Mouse (Mus musculus): ENCODE results near the gene Sh3d19.
"Not testable (repeated sequence)": the region's sequence is repeated elsewhere in the genome, so short reads cannot be mapped to it uniquely, and the experiment has no call there.

The Sh3d19 gene

GRCm38 (mm10) chr3:86103449-86104291 is 132.8 kb downstream of the Sh3d19 start:
- no peak for DNase-seq

GRCm38 (mm10) chr3:86104433-86104832 is 133.5 kb downstream of the Sh3d19 start:
- not testable (repeated sequence) for DNase-seq

- DNase-seq = no peak
Measured at GRCm38 (mm10) chr3:86104909-86105308, 134.0 kb downstream of the Sh3d19 start.

DNA sequence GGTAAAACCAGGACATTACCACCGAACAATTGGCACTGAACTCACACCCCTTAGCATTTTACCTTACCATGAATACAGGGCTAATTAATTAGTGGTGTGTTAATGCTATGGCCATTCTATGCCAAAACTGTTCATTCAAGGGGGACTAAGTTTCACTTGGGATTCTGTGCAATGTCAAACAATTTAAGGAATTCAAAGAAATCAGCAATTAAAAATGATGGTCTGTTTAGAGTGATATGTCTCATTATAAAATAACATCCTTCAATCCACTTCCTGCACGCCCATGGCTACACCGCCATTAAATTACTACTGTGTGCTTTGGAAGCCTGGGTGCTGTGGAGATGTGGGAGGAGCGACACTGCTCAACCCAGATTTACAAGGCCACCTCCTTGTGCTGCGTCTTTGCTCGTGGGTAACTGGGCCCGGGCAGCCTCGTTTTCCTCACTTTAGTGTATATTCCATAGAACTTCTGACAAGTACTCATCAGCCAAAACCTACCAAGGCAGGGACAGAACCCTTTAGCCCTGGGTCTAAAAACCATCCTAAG is 135.2 kb downstream of the Sh3d19 start:
- no peak for DNase-seq

GRCm38 (mm10) chr3:86107637-86108539 is 137.0 kb downstream of the Sh3d19 start:
- DNase-seq = no peak

DNA sequence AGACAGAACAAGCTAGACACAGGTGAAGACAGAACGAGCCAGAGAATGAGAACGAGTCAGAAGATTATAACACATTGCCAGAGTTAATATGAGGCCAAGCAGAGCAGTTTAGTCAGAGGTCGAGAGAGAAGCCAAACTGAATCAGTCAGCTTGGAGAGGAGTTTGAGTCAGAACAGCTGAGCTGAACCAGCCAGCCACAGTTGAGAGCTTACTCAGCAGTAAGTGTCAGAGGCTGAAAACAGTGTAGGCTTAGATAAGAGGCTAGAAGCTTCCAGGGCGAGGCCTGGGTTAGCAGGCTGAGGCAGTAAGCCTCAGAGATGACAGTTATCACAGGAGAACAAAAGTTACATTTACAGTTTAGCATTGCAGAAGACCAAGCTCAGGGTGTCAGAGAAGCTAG is 137.7 kb downstream of the Sh3d19 start:
- DNase-seq = no peak

- no peak for DNase-seq
Measured at GRCm38 (mm10) chr3:86109099-86109498, 138.2 kb downstream of the Sh3d19 start.

GRCm38 (mm10) chr3:86110077-86110476 is 139.2 kb downstream of the Sh3d19 start:
- DNase-seq = peak; percentile 66

DNA sequence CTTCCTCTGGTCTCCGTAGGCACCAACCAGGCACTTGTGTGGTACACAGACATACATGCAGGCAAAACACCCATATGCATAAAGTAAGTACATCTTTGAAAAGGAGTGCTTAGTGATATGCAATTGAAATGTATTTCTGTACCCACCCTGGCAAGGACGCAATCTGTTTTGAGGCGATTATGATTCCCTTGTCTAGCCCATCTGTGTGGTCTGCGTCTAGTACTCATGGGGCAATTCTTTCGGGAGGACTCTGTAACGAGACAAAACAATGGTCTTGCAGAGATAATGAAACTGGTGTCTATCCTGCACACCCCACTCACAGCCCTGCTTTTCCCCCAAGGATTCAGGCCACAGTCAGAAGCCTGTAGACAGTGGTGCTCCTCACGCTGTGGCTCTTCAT is 141.9 kb downstream of the Sh3d19 start:
- no peak for DNase-seq

GRCm38 (mm10) chr3:86114659-86115338 is 143.9 kb downstream of the Sh3d19 start:
- peak; percentile 83 for DNase-seq

GRCm38 (mm10) chr3:86116951-86117350 is 146.0 kb downstream of the Sh3d19 start:
- DNase-seq = no peak

DNA sequence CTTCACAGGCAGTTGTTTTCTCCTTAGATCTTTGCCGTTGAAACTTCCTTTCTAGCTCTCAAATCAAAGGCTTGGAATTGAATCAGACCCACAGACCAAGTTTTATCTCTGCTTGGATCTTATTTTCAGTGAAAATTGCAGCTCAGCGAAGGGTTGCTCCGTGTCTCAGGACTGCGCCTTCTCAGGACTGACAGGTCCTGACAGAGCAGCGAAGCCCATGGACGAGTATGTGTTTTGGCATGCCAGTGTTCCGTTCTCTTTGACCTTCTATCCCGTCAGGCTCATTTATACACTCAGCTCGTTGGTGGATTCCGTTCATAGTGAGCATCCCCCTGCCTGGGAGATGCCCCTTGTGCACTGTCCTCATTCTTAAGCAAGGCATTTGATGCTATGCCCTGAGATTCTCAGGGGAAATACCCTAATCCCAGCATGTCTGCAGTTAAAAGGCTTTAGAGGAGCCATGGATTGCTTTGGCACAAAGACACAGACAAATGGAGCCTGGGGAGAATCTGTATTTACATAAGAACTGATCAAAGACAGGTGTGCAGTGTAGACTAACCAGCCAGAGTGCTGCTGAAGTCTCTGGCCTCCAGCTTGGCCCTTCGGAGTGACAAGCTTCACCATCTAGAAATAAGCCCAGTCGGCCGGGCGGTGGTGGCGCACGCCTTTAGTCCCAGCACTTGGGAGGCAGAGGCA is 148.5 kb downstream of the Sh3d19 start:
- no peak for DNase-seq

GRCm38 (mm10) chr3:86122156-86122555 is 151.2 kb downstream of the Sh3d19 start:
- DNase-seq = no peak

DNA sequence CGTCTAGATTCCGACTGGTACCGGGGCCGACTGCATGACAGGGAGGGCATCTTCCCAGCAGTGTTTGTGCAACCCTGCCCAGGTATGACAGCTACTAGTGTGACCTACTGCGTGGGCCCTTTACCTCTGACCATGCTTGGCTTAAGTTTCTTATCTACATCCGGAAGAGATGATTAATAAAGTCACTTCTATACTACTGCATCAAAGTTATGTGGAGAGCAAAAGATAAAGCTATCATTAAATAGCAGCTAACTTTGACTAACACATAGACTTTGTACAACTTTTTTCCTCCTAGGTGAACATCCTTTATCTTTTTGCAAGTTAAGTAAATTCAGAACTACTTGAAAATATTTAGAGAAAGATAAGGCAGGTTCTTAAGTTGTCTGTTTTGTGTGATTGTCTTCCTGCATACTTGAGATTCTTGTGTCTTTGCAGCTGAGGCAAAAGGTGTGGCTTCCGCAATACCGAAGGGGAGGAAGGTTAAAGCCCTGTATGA is 152.4 kb downstream of the Sh3d19 start:
- DNase-seq = no peak

DNA sequence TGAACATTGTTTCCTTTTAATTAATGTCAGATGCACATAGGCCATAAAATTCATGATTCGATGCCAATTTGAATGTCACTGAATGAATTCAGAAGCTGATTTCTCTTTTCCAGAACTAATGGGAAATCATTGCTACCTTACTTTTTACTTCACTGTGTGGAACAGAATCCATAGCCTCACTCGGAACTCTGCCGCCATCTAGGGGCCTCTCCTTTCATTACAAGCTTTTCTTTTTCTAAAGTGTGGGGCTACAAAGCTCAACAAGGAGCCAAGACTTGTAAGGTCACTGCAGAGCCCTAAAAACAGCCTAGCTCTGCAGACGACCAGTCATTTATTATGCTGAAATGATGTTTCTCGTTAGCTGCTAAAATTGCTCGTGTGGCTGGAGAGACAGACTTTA is 158.8 kb downstream of the Sh3d19 start:
- peak; percentile 81 for DNase-seq

DNA sequence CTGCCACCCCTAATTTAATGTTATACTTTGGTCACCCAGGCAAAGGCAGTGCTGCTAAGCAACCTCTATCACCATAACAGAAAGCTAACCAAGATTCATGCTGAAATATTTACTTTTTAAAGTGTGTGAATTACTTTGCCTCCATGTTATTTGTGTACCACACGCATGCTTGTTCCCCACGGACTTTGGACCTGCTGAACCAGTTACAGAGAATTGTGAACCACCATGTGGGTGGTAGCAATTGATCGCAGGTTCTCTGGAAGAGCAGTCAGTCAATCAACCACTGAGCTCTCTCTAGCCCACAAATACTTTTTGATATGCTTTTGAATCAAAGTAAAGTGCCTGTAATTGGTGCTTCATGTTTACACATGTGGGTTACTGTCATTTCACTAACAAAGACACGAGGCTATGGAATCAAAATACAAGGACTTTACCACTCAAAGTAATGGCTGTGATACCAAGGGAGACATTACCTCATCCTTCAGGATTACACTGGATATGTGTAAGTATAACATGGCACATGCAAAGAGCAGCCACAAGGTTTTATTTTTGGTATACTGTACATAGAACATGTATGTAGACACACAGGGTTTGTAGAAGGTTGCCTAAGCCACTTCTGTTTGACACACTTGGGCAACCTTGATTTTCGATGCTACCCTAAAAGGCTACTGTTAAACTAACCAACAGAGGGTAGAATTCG is 164.2 kb downstream of the Sh3d19 start:
- DNase-seq = no peak

GRCm38 (mm10) chr3:86135886-86136563 is 165.1 kb downstream of the Sh3d19 start:
- no peak for DNase-seq

DNA sequence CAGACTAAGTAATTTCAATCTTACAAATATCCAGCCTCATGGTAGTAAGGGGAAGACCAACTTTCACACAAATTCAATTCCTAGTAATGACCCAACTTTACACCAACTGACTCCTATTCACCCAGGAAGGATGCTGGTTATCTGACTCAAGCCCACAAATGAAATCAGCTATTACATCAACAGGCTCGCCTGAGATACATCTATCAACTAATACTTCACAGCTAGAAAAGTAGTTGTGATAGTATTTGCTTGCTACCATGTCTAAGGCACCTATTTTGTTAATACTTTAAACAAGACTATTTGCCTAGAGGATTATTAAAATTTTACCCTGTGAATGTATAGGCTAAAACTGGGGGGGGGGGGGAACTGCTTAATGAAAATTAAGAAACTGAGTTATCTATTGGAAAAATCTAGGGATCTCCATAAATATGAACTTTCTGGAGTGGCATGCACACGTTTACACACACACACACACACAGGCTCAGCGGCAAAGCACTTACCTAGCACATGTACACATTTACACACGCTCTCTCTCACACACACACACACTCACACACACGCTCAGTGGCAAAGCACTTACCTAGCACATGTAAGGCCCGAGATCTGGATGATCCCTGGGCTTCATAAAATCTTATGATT is 166.1 kb downstream of the Sh3d19 start:
- no peak for DNase-seq

GRCm38 (mm10) chr3:86139660-86140059 is 168.8 kb downstream of the Sh3d19 start:
- DNase-seq = no peak

- peak; percentile 21 for DNase-seq
Measured at GRCm38 (mm10) chr3:86141366-86141765, 170.5 kb downstream of the Sh3d19 start.

All from lung, postnatal 10 days (tissue).